Mouse (Mus musculus) kidney, adult 2 months (tissue): ENCODE measurements around the gene Ruvbl1. TPM values are rescaled to one million over a fixed set of nuclear protein-coding genes. Genes with fewer than 3 reads are reported as not detected.

Source experiments
- DNase-seq: peaks from one replicate; pipeline ENCODE4 v3.0.0; 2021
- H3K27ac ChIP-seq: fragments of 200-500 bp; 2 replicates; pipeline ENCODE4 v1.5.1; 2012; ENCODE audit warnings: low read depth, low read length, control low read depth, inconsistent platforms; ENCODE audit not compliant: insufficient read depth
- H3K27me3 ChIP-seq: fragments of 200-500 bp; replicated peaks from 2 replicates; pipeline ENCODE4 v1.6.1; 2012; ENCODE audit warnings: mild to moderate bottlenecking, moderate library complexity, low read length, inconsistent platforms; ENCODE audit not compliant: control insufficient read depth, insufficient read depth
- H3K36me3 ChIP-seq: fragments of 200-500 bp; 2 replicates; pipeline ENCODE4 v1.6.1; 2012; ENCODE audit warnings: mild to moderate bottlenecking, moderate library complexity, low read length, inconsistent platforms; ENCODE audit not compliant: control insufficient read depth, insufficient read depth
- H3K4me1 ChIP-seq: fragments of 200-500 bp; 2 replicates; pipeline ENCODE4 v1.6.1; 2011; ENCODE audit warnings: low read length; ENCODE audit not compliant: control insufficient read depth, insufficient read depth
- H3K4me3 ChIP-seq: fragments of 200-500 bp; 2 replicates; pipeline ENCODE4 v1.5.1; 2011; ENCODE audit warnings: mild to moderate bottlenecking, low read depth, low read length, control low read depth; ENCODE audit not compliant: insufficient read depth
- CTCF ChIP-seq: fragments of 200-500 bp; conservative IDR thresholded peaks from 2 replicates; pipeline ENCODE4 v1.5.1; 2011; ENCODE audit warnings: low read depth, mild to moderate bottlenecking, control low read depth, low read length, moderate library complexity, mixed read lengths; ENCODE audit not compliant: insufficient read depth, insufficient read length
- POLR2A ChIP-seq: fragments of 200-500 bp; IDR thresholded peaks from one replicate; pipeline ENCODE4 v1.6.1; 2011; ENCODE audit warnings: low read depth, low read length, control low read depth
- WGBS: fragments of 180-500 bp; shearing (Covaris S2); methylation state at CpG from one replicate; pipeline ENCODE4 v1.1.7; 2018; 5-methylcytosine and 5-hydroxymethylcytosine counted together
- polyA plus RNA-seq: library from polyadenylated mRNA; depleted of rRNA; stranded (reverse); fragments of >200 nt; gene quantifications from 2 replicates; pipeline ENCODE4 v1.2.3, GENCODE M21; 2012; rRNA removed

Gene Ruvbl1
- polyA plus RNA-seq, 1 experiment = 22.9 TPM

DNA sequence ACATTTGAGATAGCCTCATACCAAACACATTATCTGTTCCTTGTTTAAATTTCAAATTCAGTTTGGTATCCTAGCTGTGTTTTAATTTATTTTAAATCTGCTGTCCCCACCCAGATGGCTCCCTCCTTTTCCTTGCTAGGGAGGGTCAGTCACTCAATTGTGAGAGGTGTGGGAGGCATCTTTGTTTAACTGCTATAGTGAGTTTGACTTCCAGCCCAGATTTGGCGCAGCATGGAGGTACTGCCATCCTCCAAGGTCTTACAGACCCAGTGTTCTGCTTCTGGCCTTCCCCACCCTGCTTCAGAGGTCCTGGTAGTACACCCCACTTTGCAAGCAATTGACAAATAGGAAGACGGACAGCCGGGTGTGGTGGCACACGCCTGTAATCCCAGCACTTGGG is 58.8 kb downstream of the Ruvbl1 start:
- no peak overlapping the region for H3K27ac ChIP-seq
- H3K4me3 ChIP-seq = no peak overlapping the region
- no peak for TF ChIP-seq POLR2A
- TF ChIP-seq CTCF = no peak
- no peaks in the 10 kb centered on the region for H3K4me1 ChIP-seq
- WGBS = 82% methylated on average over 4 of the region's 4 CpGs
- H3K36me3 ChIP-seq = no peaks in the 10 kb centered on the region
- H3K27me3 ChIP-seq = no peaks in the 10 kb centered on the region
- DNase-seq = no peak

DNA sequence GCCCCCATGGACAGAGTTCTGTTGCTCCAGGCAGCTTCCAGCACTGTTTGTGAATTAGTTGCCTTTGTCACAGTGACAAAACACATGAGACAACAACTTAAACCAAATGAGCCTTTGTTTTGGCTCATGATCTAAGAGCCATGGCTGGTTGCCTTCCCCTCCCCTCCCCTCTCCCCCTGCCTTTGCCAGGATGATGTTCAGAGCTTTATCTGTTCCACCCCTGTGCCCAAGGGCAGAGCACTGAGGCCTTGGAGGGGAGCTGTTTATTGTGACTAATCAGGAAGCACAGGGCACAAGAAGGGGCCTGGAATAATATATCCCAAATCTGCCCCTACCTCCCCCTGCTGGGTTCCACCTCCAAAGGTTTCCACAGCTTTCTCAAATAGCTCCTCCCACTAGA is 65.1 kb downstream of the Ruvbl1 start:
- no peaks in the 10 kb centered on the region for H3K4me1 ChIP-seq
- no peak for DNase-seq
- H3K27ac ChIP-seq = no peak overlapping the region
- H3K27me3 ChIP-seq = no peaks in the 10 kb centered on the region
- no peak overlapping the region for H3K4me3 ChIP-seq
- no peak for TF ChIP-seq CTCF
- TF ChIP-seq POLR2A = no peak
- H3K36me3 ChIP-seq = no peaks in the 10 kb centered on the region

DNA sequence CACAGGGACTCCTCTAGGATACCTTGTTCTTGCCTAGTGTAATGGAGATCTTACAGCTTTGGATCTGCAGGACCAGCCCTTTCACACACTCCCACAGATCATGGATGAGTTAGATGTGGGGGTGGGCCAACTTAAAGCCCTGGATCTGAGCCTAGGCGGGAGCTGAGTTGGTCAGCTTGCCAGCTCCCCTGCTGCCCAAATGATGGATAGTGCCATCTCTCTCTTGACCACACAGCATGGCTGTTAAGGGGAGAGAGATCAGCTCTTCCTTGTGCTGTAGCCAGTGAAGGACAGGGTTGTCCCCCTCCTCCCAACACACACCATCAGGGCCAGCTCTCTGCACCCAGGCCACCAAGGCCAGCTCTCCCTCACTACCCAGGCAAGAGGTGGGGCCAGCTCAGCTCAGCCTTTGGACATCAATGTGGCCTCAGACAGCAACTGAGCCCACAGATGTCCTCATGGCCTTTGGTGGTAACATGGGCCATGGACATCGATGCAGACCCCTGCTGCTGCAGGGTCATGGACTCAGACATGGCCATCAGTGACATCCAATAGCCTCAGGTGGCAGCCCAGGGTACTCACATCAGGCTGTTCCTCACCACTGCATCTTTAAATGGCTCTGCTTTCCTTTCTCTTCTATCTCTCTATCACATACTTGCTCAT is 75.0 kb downstream of the Ruvbl1 start:
- H3K36me3 ChIP-seq = no peaks in the 10 kb centered on the region
- no peak overlapping the region for H3K4me3 ChIP-seq
- TF ChIP-seq POLR2A (no peak), CTCF (no peak)
- H3K4me1 ChIP-seq = no peaks in the 10 kb centered on the region
- DNase-seq = no peak
- WGBS = 57% methylated on average over 2 of the region's 2 CpGs
- no peaks in the 10 kb centered on the region; the same call in 1 of the 2 replicates for H3K27me3 ChIP-seq
- no peak overlapping the region for H3K27ac ChIP-seq

DNA sequence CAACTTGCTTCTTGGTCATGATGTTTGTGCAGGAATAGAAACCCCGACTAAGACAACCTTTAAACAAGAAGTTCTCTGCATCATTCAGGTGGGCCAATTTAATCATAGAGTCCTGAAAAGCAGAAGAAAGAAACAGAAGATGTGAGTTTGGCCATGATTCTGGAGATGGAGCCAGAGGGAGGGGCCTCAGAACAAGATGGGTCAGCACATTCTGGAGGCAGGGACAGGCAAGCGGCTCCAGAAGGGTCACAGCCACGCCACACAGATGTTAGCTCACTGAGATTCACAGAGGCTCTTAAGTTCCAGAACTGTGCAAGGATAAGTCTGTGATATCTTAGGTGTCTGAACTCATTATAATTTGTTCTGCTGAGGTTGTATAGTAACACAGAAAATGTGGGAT is 79.0 kb downstream of the Ruvbl1 start:
- Histone ChIP-seq H3K27me3 (no peaks in the 10 kb centered on the region), H3K4me3 (no peak overlapping the region), H3K36me3 (no peaks in the 10 kb centered on the region), H3K4me1 (no peaks in the 10 kb centered on the region), H3K27ac (no peak overlapping the region)
- 82% methylated on average over 3 of the region's 3 CpGs for WGBS
- no peak for DNase-seq
- no peak for TF ChIP-seq POLR2A

DNA sequence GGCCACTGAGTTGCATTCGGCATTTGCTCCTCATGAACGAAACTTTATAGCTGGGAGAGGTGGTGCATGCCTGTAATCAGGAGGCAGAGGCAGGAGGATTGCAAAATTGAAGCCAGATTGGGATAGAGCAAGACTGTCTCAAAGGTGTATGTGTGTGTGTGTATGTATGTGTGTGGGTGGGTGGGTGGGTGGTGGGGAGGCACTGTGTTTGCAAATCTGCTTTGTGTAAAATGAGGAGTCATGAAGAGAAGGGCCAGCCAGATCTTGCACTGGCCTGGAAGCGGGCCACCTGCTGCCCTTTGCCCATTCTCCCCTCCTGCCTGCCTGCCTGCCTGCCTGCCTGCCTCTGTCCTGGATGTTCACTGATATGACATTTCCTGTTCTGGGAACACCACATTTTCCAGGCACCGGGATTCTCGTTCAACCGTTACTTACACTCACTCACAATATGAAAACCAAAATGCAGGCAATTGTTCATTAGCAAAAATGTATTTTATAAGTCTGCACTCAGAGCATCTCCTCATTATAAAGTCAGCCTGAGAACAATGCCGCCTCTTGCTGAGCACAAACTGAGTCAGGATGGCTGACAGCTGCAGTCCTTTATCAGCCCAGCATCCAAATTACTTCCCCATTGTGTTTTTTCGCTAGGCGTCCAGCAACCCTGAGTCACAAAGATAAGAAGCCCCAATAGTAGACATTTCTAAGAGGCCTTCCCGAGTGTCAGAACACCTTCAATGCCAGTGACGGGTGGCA is 79.6 kb downstream of the Ruvbl1 start:
- Histone ChIP-seq H3K27ac (no peak overlapping the region), H3K4me1 (no peaks in the 10 kb centered on the region), H3K36me3 (no peaks in the 10 kb centered on the region), H3K27me3 (no peaks in the 10 kb centered on the region), H3K4me3 (no peak overlapping the region)
- TF ChIP-seq CTCF (no peak), POLR2A (no peak)
- WGBS = 52% methylated on average over 11 of the region's 11 CpGs
- no peak for DNase-seq

DNA sequence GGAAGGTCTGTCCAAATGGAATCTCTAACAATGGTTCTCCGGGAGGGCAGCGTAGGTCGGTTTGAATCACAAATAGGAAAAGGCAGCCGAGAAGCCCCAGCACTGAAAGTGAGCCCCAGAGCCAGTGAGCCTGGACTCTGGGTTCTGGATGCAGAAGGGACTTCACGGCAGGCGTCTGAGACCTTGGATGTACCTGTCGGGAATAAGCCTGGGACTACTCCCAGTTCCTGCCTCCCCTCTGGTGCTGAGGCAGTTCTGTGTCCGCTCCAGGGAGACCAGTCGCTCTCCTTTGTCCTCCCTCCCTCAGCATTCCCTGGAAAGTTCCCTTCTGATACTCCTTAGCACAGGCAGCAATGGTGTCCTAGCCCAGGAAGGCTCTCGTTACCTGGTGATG is 80.2 kb downstream of the Ruvbl1 start:
- Histone ChIP-seq H3K4me3 (no peak overlapping the region), H3K36me3 (no peaks in the 10 kb centered on the region), H3K27me3 (no peaks in the 10 kb centered on the region), H3K27ac (no peak overlapping the region), H3K4me1 (no peaks in the 10 kb centered on the region)
- no peak for DNase-seq
- TF ChIP-seq POLR2A (no peak), CTCF (no peak)
- 62% methylated on average over 10 of the region's 10 CpGs for WGBS

Other genes starting within 250 kb of the Ruvbl1 start
- 0.10 TPM in 1 of 2 replicates, not detected in the other for gene Dnajb8, start 243.1 kb upstream of the Ruvbl1 start, polyA plus RNA-seq
- 32.5 and 38.7 TPM in 2 replicates for gene Eefsec, start 18.9 kb upstream of the Ruvbl1 start, polyA plus RNA-seq
- 146 and 187 TPM in 2 replicates for gene Sec61a1, start 53.5 kb downstream of the Ruvbl1 start, polyA plus RNA-seq
- 0.44 TPM in 1 of 2 replicates, not detected in the other for gene Kbtbd12, start 172.5 kb downstream of the Ruvbl1 start, polyA plus RNA-seq